Mouse (Mus musculus) MEL (cell line): ENCODE results near the gene Acad11.

ENCODE experiments used
- CHD2 ChIP-seq: IDR thresholded peaks from 2 replicates; pipeline ENCODE4 v1.6.1; 2011; ENCODE audit warnings: low read length, improper control_type of control experiment
- E2F4 ChIP-seq: IDR thresholded peaks from 2 replicates; pipeline ENCODE4 v1.6.1; 2011; ENCODE audit warnings: low read depth, low read length, improper control_type of control experiment, borderline replicate concordance
- ELF1 ChIP-seq: IDR thresholded peaks from 2 replicates; pipeline ENCODE4 v1.6.1; 2014; ENCODE audit warnings: low read depth, mild to moderate bottlenecking, inconsistent platforms, low read length, improper control_type of control experiment, moderate library complexity
- EP300 ChIP-seq, 2 experiments: IDR thresholded peaks; 2 replicates each; pipeline ENCODE4 v1.6.1; 2011; ENCODE audit warnings: improper control_type of control experiment in 2 of 2, low read length in 2 of 2, low read depth in 1 of 2, mild to moderate bottlenecking in 1 of 2
- MYC ChIP-seq: IDR thresholded peaks from 2 replicates; pipeline ENCODE4 v1.6.1; 2011; ENCODE audit warnings: low read depth, mild to moderate bottlenecking, low read length, improper control_type of control experiment, moderate library complexity
- POLR2A ChIP-seq, 2 experiments: IDR thresholded peaks; 2 replicates each; pipeline ENCODE4 v1.6.1; 2011 to 2012; ENCODE audit warnings: low read length in 2 of 2, mild to moderate bottlenecking in 2 of 2, control low read depth in 1 of 2, improper control_type of control experiment in 1 of 2, low read depth in 1 of 2, moderate library complexity in 1 of 2; ENCODE audit not compliant: control insufficient read depth in 1 of 2, insufficient read depth in 1 of 2, poor library complexity in 1 of 2

DNA sequence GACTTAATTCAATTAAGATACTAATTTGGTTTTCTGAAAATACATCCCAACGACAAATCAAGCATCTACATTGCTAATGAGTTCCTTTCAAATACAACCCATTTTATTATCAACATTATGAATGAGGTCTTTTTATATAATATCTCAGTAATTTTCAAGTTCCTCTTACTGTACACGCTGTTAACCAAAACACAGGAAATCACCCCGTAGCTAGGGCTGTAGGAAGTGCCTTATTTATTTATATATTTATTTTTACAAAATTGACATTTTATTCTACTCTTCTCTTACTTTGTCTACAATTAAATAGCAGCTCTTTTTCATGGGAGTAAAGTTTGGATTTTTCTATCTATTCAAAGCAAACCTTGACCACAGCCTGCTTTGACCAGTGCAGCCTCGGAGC lies 23.4 kb upstream of the Acad11 start:
- TF ChIP-seq MYC (no peak), ELF1 (no peak), E2F4 (no peak), EP300 (IDR thresholded peaks at IDR 0.05; ENCODE audit: low read depth in 1 of 2, low read length in 2 of 2) (no peak), POLR2A (IDR thresholded peaks at IDR 0.05; ENCODE audit: control insufficient read depth in 1 of 2, insufficient read depth in 1 of 2, low read depth in 1 of 2, low read length in 2 of 2, poor library complexity in 1 of 2) (no peak), CHD2 (no peak)
